In genomic region chr13:114680379-114680733, GRCm38 (mm10) we compare ENCODE assay signal across 9 mouse cellular contexts.
DNase-seq lines count a peak whose midpoint lies in the region; ATAC-seq and TF ChIP-seq lines count a peak whose summit lies in the region.
"Had no signal": no experiment of that assay in that cellular context is flagged by ENCODE, and none has a peak within 500 bp of the region (broad histone marks: within the 10 kb centered on the region; RNA-seq: fewer than 3 reads in every experiment).

No protein-coding gene starts in this region.

- 61% methylated on average over 9 of the region's 9 CpGs for WGBS in kidney, embryonic 15.5 days
- 67% methylated on average over 9 of the region's 9 CpGs for WGBS in lung, adult 2 months

- H3K4me1 ChIP-seq in kidney, embryonic 15.5 days = peaks cover 8% of the 10 kb centered on the region; the same call in 1 of the 2 replicates
- no peaks in the 10 kb centered on the region; the same call in 1 of the 2 replicates for H3K4me1 ChIP-seq in lung, adult 2 months (ENCODE audit: control insufficient read depth, insufficient read depth, low read length)

- H3K4me2 ChIP-seq in kidney, embryonic 15.5 days = peak overlapping the region; percentile 45

- H3K27me3 ChIP-seq in kidney, embryonic 15.5 days = no peaks in the 10 kb centered on the region

- DNase-seq in urinary bladder, postnatal 14 days (ENCODE audit: low spot score) = peak; percentile 61
- DNase-seq in urinary bladder, adult 2 months (ENCODE audit: low spot score) = no peak
- DNase-seq in lung, adult 2 months = peak; percentile 15
- DNase-seq in yolk sac, embryonic 10.5 days (ENCODE audit: low spot score) = peak; percentile 86
- DNase-seq in cerebellum, postnatal 25 days = no peak
- DNase-seq in thymus, adult 18-20 months = no peak
- DNase-seq in right cerebral cortex, adult 2 months (ENCODE audit: low spot score in 2 of 2) = no peak
- DNase-seq: right cerebral cortex, adult 18-20 months had no signal

- H3K9me3 ChIP-seq in kidney, embryonic 15.5 days (replicated peaks) = no peaks in the 10 kb centered on the region

- TF ChIP-seq POLR2A in lung, adult 2 months (IDR thresholded peaks at IDR 0.05; ENCODE audit: borderline replicate concordance, extremely low read depth, low read depth, low read length) = no peak

- peak overlapping the region; percentile 86 for H3K27ac ChIP-seq in kidney, embryonic 15.5 days

- H3K36me3 ChIP-seq in kidney, embryonic 15.5 days = no peaks in the 10 kb centered on the region

- H3K4me3 ChIP-seq in kidney, embryonic 15.5 days (replicated peaks) = no peak overlapping the region
- no peak overlapping the region for H3K4me3 ChIP-seq in lung, adult 2 months (replicated peaks; ENCODE audit: extremely low read depth, low read depth, low read length)

- no peak overlapping the region for H3K9ac ChIP-seq in kidney, embryonic 15.5 days

- peak; percentile 98 for ATAC-seq in kidney, embryonic 15.5 days (replicated peaks; ENCODE audit: low FRiP score)

- TF ChIP-seq CTCF in lung, adult 2 months (IDR thresholded peaks at IDR 0.05; ENCODE audit: insufficient read depth, low read length) = no peak

Comparison
In these comparisons a context has a peak if more than half of its experiments do, and no peak if none do; other contexts are left out.
1. DNase-seq: peak in urinary bladder, postnatal 14 days (single experiment), lung, adult 2 months (single experiment) and yolk sac, embryonic 10.5 days (single experiment); none in urinary bladder, adult 2 months (single experiment), cerebellum, postnatal 25 days (0 of 2), thymus, adult 18-20 months (0 of 2) and right cerebral cortex, adult 2 months (0 of 2).